Mouse (Mus musculus): ENCODE data around the gene Fam120c.

Gene Fam120c

DNA sequence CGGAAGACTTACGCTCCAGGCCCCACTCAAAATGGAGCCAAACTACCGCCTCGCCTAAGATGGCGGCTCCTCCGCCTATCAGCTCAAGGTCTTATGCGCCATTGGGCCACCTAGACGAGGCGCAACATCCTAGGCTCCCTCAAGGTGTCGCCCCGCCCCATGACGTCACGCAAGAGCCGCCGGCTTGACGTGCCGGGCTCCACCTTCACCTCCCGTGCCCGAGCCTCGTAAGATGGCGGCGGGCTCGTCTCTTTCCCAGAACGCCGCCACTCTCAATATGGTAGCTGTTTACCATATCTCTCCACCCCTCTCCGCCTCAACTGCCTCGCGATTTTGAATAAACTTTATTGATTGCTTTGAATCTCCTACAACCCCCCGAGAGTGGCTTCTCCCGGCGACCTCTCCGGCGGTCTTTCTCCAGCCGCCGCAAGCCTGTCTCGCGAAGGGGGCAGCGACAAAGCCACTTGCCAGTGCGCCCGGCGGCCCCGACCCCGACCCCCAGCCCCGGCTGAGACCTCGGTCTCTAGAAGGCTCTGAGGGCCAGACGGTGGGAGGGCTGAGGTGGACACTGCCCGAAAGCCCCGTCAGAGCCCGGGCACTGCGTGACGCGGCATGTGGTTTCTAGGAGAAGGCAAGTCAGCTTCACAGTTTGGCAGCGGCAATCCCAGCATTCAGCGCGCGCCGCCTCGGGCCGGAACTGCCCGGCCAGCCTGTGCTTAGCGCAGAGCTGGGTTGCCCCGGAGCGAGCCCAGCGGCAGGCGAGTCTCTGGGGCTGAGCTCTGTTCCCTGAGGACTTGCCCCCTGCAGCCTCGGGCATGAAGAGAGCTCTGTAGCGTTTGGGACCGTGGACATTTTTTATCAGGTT is 176.7 kb downstream of the Fam120c start, which contains the start of gene Phf8:
Gene Phf8 (plus strand): TSS at position 215 of the 865 bp plus-strand sequence.
- peak; percentile 94 for DNase-seq (ENCODE audit: low spot score)

Measured in MN1 (cell line).